Mouse (Mus musculus) C2C12 (cell line): ENCODE data around the gene Edn3.

ENCODE experiments used
- CTCF ChIP-seq: IDR thresholded peaks from one replicate; pipeline ENCODE4 v1.5.1; 2011; ENCODE audit not compliant: control insufficient read depth, insufficient read depth, insufficient read length
- MYOG ChIP-seq: IDR thresholded peaks from one replicate; pipeline ENCODE4 v1.6.1; 2011; ENCODE audit not compliant: control insufficient read depth, insufficient read length; ENCODE audit errors: extremely low read depth
- USF1 ChIP-seq: IDR thresholded peaks from one replicate; pipeline ENCODE4 v1.6.1; 2011; ENCODE audit warnings: low read depth, mild to moderate bottlenecking, control low read depth, moderate library complexity

GRCm38 (mm10) chr2:174793181-174793580, 32.8 kb downstream of the Edn3 start:
- TF ChIP-seq CTCF (no peak), MYOG (no peak), USF1 (no peak)
